Mouse (Mus musculus) retina, postnatal 7 days (tissue): ENCODE data around the gene Anxa5.

ENCODE experiments used
- DNase-seq: peaks from one replicate; pipeline ENCODE4 v3.0.0-alpha.2; 2012; ENCODE audit warnings: low read depth, low spot score

Anxa5 gene

DNA sequence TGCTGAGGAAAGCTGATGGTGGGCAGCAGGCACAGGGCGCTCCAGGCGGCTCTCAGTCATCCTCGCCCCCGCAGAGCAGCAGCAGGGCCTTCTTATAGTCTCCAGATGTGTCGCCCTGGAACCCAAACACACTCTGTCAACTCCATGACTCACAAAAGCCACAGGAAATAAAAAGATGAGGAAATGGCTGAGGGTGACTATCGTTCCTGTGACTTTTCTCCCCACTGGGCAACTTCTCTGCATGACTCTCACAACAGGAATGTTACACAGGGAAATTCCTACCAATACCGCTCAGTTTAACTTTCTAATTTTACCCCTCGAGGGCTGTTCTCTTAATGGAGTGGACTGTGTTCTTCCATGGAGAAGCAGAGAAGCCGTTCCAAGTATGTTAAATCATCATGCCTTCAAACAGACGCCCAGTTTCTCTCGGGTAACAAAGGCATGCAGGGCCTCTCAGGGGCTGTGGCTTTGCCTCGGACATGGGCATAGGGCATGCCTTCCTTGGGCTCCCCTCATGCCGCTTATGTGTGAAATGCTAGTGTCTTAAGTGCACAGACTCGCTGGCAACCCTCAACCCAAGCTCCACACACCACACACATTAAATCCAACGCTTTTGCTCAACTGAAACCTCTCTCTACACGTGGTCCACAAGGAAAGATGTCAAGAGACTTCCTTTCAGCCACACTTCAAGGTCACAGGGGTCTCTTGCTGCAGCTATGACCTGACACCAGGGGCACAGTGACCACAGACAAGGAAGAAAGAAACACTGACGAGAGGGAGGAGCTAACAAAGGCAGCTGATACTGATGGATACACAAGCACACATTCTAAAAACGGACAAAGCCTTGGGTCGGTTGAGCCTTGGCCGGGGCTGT, 26.2 kb downstream of the Anxa5 start:
- DNase-seq = no peak

DNA sequence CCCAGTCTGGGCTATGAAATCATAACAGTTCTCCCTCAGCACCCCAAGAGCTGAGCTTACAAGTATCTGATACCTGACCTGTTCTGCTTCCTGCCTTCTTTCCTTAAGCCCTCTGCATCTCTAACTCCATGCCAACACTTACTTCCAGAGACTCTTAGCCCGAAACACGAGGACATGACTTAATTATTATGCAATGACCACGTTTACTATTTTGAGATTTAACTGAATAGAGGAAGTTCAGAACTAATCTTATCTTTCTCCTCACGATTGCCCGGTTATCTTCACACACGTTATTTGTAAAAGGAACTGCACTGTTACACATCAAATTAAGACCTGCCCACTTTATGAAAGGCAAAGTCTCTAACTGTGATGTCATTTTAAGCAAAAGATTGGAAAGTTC, 28.8 kb downstream of the Anxa5 start:
- no peak for DNase-seq

DNA sequence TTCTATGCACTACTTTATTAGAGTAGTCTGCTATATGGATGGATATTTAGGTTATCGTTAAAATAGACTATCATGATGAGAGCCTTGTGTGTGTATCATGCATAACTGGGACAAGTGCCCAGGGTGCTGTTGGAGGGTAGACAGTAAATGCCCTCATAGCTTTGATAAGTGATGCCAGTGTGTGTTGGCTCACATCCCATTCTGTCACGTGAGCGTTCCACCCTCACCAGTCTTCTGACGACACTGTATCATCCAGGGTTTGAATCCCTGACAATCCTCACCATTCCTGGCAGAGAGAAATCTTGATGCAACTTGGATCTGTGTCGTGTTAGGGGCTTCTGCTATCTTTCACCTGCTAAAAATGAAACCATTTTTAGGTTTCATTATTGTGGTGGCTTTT, 29.2 kb downstream of the Anxa5 start:
- no peak for DNase-seq

DNA sequence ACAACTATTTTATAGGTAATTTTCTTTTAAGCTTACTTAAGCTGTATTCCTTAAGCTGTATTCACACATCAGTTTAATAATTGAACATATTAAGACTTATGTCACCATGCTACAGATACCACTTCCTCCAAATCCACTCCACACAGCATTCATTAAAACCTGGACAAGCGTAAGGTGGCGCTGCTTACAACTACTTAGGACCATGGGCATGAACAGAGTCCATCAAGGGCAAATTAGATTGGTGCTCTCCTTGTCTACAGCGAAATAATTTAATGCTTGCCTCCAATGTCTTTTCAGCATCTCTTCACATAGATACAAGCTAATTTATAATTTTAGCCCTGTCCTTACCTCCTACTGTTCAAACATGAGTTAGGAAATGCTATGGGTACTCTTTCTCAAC, 29.7 kb downstream of the Anxa5 start:
- no peak for DNase-seq

DNA sequence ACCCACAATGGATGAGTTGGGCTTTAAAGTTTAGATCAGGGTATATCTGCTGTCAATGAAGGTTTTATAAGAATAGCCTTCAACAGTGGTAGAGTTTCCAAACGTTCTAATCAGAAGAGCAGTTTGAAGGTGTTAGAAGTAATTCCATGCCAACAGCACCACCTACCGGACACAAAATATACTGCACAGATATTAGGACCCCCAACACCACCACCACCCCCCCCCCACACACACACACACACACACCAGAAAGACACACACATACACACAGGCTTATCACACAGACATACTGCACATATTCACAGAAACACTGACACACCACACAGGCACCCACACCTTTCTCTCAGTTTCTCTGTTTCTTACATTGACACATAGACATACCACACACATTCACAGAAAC, 33.3 kb downstream of the Anxa5 start:
- peak; percentile 53 for DNase-seq

DNA sequence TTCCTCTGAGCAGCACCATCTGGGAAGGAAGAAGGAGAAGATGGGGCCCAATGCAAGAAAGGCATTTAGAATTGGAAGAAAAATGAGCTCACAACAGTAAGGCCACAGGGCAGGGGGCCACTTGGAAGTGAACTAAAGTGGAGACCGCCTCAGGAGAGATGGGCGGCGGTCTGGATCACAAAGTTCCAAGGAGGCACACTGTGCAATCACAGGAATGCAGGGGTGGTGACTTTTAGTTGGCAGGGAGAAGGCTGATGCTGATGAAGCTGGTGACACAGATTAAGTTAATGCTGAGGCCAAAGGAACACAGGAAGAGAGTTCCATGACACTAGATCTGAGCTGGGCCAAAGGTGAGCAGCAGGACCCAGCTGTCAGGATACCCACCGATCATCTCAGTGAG, 35.4 kb downstream of the Anxa5 start:
- DNase-seq = no peak

DNA sequence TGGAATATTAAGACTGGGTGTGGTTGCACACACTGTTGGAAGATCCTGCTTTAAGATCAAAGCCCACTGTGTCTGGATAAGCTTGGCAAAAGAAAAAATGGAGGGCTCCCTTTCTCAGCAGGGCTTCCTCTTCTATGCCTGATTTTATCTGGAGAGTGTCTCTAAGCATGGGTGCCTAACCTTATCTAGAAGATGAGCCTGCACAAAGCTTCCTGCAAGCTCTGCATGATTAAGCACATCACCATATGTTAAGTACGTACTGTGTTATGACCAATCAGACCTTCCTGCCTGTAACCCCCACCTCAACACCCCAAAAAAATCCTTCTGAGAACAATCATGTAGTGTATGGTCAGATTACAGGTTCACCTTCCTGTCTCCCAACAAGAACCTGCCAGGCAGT, 45.3 kb downstream of the Anxa5 start:
- no peak for DNase-seq

DNA sequence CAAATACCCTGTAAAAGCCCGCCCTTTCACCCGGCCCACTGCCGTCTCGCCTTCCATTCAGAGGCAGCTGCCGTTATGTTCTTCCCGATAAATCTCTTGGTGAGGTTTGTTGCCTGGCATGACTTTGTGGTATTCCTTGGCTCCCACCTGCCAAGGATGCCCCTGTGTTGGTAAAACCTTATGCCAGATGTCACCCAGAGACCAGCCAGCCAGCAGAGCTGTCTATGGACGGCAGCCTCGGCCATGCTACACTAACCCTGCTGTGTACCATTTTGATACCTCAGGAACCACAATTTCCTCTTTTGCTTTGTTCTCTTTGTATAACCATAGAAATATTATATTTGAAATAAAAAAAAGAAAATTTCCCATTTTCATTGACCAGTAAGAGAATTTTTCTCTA, 48.3 kb downstream of the Anxa5 start:
- no peak for DNase-seq

DNA sequence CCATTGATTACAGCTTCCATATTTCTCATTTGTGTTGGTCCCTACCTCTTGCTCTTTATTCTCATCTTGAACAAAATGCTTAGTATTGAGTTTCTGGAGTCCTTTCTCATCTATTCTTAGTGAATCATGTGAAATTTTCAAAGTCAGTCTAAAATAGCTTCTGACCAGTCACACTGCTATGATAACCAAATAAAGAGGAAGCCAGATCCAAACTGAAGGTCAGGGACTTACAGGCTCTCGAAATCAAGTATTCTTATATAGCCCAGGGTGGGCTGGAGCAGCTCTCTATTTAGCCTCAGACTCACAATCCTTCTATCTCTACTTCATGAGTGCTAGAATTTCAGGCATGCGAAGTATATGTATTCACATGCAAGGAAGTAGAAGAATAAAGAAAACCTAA, 66.2 kb downstream of the Anxa5 start:
- DNase-seq = no peak

DNA sequence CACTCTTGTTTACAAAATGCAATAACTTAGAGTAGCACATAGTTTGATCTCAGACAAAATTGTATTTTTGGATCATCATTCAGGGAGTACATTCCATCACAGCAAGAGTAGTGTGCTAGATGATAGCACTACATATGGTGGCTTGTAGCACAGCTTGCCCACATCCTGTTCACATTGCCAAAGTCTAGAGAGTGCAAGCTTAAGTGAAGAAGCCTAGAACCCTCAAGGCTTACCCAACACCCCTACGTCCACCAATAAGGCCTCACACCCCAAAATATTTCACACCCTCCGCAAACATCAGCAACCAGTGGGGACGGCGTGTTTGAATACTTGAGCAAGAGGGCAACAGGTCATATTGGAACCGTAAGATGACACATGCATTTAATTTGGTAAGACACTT, 68.7 kb downstream of the Anxa5 start:
- DNase-seq = no peak

DNA sequence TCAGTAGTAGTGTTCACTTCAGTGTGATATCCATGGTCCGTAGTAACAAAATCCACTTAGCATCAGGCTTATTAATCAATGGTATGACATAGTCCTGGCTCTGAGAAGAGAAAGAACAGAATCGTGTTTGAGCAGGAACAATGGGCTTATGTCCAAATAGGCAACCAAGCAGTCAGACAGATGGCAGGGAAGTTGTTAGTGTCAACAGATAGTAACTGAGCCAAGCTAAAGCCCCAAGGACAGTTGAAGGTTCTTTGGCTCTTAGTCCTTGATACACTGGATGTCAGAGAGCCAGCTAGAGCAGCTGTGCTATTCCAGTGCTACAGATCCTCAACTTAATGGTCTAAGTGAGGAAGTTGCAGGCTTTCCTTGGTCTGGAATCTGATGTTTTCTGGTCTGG, 69.4 kb downstream of the Anxa5 start:
- DNase-seq = no peak

DNA sequence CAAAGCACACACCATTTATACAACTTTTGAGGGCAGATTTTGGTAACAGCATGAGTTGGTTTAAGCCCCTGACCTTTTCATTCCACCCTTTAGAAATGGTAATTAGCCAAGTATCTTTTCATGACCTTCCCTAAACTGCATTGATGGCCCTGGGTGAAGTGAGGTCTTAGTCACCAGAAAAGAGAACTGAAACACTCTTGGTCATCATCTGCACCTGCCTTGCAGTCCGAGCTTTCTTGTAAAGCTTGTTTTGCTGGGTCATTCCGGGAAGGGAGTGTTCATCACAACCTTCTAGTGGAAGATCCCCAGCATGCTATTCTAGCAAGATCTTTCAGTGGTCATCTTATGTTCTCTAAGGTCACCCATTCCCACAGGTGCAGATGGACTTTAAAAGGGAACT, 73.8 kb downstream of the Anxa5 start:
- DNase-seq = no peak

DNA sequence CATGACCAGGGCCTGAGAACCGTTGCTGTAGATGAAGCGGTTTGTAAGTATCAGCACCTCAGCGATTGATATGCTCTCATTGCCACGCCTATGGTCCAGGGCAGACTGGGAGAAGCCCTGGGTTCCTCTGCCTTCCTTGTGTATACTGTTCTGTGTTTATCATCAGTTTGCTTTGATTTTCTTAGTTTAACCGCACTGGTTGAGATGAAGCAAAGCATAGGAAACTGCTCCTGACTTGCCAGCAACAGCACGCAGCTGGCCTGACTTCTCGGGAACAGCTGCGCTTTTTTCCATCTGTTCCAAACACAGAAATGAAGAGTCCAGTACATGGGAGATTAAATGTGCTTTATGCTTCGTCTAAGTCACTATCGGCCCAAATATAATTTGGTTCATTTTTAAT, 75.0 kb downstream of the Anxa5 start:
- no peak for DNase-seq
